Mouse (Mus musculus): ENCODE data around the gene Ier2. TPM values are rescaled to one million over a fixed set of nuclear protein-coding genes. Genes with fewer than 3 reads are reported as not detected.

Ier2 gene
- polyA plus RNA-seq, 1 experiment, result not detected

DNA sequence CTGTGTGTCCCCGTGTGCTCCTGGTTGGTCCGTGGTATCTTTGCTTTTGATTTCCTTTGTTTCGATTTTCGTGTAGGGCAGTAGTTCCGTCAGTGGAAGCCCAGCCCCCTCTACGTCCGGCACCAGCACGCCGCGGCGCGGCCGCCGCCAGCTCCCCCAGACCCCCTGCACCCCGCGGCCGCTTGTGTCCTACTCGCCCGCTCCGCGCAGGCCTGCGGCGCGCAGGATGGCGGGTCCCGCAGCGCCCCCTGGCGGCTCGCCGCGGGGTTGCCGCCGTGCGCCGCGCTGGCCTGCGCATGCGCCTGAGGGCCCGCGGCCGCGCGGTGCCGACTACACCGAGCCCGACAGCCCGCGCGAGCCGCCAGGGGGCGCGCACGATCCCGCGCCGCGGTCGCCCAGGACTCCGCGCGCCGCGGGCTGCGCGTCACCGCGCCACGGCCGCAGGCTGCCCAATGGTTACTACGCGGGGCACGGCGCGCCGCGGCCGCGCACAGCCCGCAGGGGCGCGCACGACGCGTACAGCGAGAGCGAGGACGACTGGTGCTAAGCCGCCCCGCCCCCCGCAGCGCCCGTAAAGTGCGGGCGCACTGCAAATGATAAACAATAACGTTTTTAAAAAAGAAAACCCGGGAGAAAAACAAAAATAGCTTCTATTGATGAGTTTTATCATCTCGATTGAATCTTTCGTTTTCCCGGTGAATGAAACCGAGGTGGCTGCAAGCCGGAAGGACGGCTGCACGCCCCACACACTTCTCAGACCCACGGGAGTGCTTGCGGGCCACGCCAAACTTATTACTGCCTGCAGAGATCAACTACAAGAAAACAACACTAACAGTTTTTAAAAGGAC is 23.3 kb downstream of the Ier2 start:
- TF ChIP-seq CTCF (IDR thresholded peaks at IDR 0.05; ENCODE audit: insufficient read depth, low read depth, low read length) (peak; percentile 80), POLR2A (IDR thresholded peaks at IDR 0.05; ENCODE audit: insufficient read depth, low read depth, low read length) (peak; percentile 74)
- whole genome bisulfite sequencing, result 4% methylated on average over 106 of the region's 106 CpGs
- Histone ChIP-seq H3K27ac (ENCODE audit: insufficient read depth, low read depth, low read length) (0 out of 2 replicates have a peak overlapping the region, but pooled peaks have one; percentile 11), H3K4me3 (ENCODE audit: insufficient read depth, low read depth, low read length) (peak overlapping the region; percentile 57), H3K4me1 (ENCODE audit: control insufficient read depth, insufficient read depth, low read length) (peaks cover 5% of the 10 kb centered on the region)

DNA sequence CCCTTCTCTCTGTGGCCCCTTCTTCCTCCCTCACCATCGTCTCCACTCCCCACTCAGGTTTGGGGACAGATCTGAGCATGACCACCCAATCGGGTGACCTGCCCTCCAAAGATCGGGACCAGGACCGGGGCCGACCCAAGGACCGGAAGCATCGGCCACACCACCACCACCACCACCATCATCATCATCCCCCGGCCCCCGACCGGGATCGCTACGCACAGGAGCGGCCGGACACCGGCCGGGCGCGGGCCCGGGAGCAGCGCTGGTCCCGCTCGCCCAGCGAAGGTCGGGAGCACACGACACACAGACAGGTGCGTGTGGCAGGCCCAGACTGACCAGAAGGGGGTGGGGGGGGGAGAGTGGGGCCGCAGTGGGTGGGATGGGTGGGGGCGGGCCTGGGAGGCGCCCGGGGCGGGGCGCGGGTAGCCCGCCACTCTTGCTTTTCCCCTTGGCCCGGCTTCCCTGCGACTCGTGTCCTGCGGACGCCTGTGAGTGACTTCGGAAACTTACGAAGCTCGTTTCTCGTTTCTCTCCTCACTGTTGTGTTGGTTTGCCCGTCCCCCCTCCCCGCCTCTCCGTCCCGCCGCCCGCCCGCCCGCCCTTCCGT is 24.0 kb downstream of the Ier2 start:
- WGBS, result 1% methylated on average over 46 of the region's 52 CpGs
- peak overlapping the region; percentile 57 for H3K4me3 ChIP-seq (ENCODE audit: insufficient read depth, low read depth, low read length)
- H3K4me1 ChIP-seq (ENCODE audit: control insufficient read depth, insufficient read depth, low read length), result peaks cover 5% of the 10 kb centered on the region
- TF ChIP-seq CTCF (IDR thresholded peaks at IDR 0.05; ENCODE audit: insufficient read depth, low read depth, low read length), result no peak
- no peak for TF ChIP-seq POLR2A (IDR thresholded peaks at IDR 0.05; ENCODE audit: insufficient read depth, low read depth, low read length)
- 0 out of 2 replicates have a peak overlapping the region, but pooled peaks have one; percentile 11 for H3K27ac ChIP-seq (ENCODE audit: insufficient read depth, low read depth, low read length)

DNA sequence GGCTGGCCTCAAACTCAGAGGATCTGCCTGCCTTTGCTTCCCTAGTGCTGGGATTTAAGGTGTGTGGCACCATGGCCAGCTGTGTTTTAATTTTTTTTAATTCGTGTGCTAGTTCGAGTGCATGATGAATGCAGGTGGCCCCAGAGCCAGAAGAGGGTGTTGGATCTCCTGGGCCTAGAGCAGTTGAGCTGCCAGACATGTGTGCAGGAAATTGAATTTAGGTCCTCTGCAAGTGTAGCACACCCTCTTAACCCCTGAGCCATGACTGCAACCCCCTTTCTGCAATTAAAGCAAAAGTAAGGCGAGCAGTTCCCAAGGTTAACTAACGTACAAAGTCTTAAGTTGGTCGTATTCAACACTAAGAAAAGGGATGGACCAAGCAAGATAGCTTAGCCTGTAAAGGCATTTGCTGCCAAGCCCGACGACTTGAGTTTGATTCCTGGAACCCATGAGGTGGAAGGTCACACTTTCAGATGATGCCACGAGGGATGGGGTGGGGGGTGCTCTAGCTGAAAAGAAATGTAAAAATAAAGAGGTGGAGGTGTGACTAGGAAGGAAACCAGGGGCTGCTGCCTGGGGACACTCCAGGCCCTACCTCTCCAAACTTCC is 24.6 kb downstream of the Ier2 start:
- no peak overlapping the region for H3K4me3 ChIP-seq (ENCODE audit: insufficient read depth, low read depth, low read length)
- 55% methylated on average over 8 of the region's 8 CpGs for WGBS
- H3K4me1 ChIP-seq (ENCODE audit: control insufficient read depth, insufficient read depth, low read length), result peaks cover 5% of the 10 kb centered on the region
- H3K27ac ChIP-seq (ENCODE audit: insufficient read depth, low read depth, low read length), result no peak overlapping the region
- TF ChIP-seq POLR2A (IDR thresholded peaks at IDR 0.05; ENCODE audit: insufficient read depth, low read depth, low read length), result no peak

DNA sequence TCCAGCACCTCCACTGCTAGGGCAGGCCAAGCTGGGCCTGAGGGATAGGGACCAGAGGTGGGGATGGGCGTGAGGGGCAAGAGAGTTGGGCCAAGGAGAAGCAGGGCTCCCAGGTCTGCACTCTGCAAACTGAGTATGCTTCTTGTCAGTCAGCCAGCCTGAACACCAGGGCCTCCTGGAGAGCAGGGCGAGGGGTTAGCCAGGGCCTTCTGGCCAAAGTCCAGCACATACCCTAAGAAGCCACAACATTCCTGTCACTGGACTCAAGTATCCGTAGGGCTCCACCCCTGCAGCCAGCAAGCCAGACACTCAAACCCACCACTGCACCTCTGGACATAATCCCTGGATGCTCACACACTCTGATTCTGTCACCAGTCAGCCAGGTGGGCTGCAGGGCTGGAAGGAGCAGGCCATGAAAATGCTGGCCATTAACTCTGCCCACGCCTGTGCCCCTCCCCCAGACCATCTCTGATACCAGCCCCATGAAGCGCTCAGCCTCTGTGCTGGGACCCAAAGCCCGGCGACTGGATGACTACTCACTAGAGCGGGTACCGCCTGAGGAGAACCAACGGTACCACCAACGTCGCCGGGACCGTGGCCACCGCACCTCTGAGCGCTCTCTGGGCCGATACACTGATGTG is 26.5 kb downstream of the Ier2 start:
- Histone ChIP-seq H3K4me1 (ENCODE audit: control insufficient read depth, insufficient read depth, low read length) (peaks cover 5% of the 10 kb centered on the region), H3K4me3 (ENCODE audit: insufficient read depth, low read depth, low read length) (no peak overlapping the region), H3K27ac (ENCODE audit: insufficient read depth, low read depth, low read length) (no peak overlapping the region)
- 89% methylated on average over 17 of the region's 17 CpGs for WGBS
- TF ChIP-seq POLR2A (IDR thresholded peaks at IDR 0.05; ENCODE audit: insufficient read depth, low read depth, low read length), result no peak

DNA sequence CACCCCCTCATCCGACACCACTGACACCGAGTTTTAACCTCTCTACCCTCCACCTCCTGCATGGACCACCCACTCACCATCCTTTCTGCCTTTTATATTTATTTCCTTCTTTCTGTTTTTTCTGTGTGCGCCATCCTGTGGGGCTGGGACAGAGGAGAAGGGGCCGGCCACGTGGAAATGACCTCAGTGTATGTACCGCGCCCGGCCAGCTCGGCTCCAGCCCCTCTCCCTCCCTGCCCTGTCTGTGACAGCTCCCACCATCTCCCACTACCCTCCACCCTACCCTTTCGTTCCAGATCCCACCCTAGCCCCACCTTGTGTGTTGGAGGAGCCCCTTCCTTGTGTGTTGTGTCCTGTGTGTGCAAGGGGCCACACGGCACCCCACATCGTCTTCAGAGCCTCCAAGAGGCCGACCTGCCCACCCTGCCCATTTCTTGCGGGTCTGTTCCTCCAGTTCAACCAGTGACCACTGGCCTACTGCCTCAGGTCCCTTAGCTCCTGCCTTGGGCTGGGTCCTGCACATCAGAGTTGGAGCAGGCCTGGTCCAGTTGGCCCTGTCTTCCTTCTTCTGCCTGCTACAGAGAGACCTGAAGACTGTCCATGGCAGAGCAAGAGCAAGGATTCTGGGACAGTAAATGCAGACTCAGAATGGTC is 27.1 kb downstream of the Ier2 start:
- Histone ChIP-seq H3K4me1 (ENCODE audit: control insufficient read depth, insufficient read depth, low read length) (peaks cover 5% of the 10 kb centered on the region), H3K27ac (ENCODE audit: insufficient read depth, low read depth, low read length) (no peak overlapping the region), H3K4me3 (ENCODE audit: insufficient read depth, low read depth, low read length) (no peak overlapping the region)
- no peak for TF ChIP-seq POLR2A (IDR thresholded peaks at IDR 0.05; ENCODE audit: insufficient read depth, low read depth, low read length)
- 74% methylated on average over 14 of the region's 14 CpGs for WGBS

DNA sequence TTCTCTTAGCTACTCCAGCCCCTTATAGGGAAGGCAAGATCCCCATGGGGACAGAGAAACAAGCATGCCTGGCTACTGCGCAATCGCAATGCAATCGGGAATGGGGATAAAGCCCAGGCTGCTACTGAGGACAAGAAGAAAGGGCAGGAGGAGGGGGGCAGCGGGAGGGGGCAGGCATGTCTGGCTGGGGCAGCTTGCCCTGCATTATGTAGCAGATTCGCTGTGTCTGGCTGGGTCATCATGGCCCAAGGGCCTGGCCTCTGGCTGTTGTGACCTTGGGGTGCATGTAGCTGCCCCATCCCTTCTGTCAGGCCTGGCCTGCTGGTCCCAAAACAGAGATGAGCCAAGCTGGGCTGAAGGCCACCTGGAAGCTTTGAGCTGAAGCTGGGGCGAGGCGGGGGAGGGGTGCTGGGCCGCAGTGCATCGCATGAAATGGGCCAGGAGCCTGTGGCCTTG is 27.8 kb downstream of the Ier2 start:
- TF ChIP-seq POLR2A (IDR thresholded peaks at IDR 0.05; ENCODE audit: insufficient read depth, low read depth, low read length), result no peak
- TF ChIP-seq CTCF (IDR thresholded peaks at IDR 0.05; ENCODE audit: insufficient read depth, low read depth, low read length), result no peak
- Histone ChIP-seq H3K27ac (ENCODE audit: insufficient read depth, low read depth, low read length) (no peak overlapping the region), H3K4me3 (ENCODE audit: insufficient read depth, low read depth, low read length) (no peak overlapping the region), H3K4me1 (ENCODE audit: control insufficient read depth, insufficient read depth, low read length) (peaks cover 5% of the 10 kb centered on the region)
- WGBS, result 57% methylated on average over 9 of the region's 9 CpGs

DNA sequence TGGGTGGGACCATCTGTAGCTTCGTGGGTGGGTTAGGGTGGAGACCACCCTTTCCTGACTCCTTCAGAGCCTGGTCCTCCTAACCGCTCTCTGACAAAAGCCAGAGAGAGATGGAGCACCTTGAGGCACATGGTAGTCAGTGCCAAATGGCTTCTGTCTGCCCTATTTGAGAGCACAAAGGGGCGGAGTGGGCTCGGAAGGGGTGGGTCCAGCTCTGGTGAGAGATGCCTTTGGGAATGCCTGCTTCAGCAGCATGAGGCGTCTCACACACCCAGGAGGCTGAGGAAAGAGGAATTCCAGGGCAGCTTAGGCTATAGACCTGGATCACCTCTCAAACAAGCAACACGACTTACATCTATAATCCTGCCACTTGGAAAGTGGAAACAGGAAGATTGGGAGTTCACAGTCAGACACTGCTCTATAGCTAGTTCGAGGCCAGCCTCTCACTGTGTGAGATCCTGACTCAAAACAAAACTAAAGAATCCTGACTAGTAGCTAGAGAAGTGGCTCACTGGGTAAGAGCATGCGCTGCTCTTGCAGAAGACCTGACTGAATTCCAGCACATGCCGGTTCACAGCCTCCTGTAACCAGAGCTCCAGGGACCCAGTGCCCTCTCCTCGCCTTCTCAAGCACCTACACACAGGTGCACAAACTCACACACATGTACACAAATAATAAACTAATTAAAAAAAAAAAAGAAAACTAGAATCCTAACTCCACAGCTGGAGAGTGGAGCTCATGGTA is 28.6 kb downstream of the Ier2 start:
- WGBS, result 59% methylated on average over 10 of the region's 10 CpGs

DNA sequence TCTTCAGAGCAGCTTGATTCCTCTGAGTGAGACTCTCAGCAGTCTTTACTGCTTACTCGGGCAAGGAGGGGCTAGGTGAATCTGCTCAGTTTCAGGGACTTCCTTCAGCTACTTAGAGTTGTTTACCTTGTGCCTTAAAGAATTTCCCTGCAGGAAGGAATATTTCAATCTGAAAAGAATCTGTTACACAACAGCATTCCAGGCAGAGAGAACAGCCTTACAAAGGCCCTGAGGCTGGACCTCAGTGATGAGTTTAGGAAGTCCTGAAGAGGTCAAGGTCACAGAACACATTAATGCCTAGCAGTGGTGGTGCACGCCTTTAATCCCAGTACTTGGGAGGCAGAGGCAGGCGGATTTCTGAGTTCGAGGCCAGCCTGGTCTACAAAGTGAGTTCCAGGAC is 30.8 kb downstream of the Ier2 start:
- TF ChIP-seq POLR2A (IDR thresholded peaks at IDR 0.05; ENCODE audit: insufficient read depth, low read depth, low read length) (no peak), CTCF (IDR thresholded peaks at IDR 0.05; ENCODE audit: insufficient read depth, low read depth, low read length) (no peak)
- Histone ChIP-seq H3K4me1 (ENCODE audit: control insufficient read depth, insufficient read depth, low read length) (no peaks in the 10 kb centered on the region), H3K27ac (ENCODE audit: insufficient read depth, low read depth, low read length) (no peak overlapping the region), H3K4me3 (ENCODE audit: insufficient read depth, low read depth, low read length) (no peak overlapping the region)
- 95% methylated on average over 4 of the region's 4 CpGs for WGBS

More for the DNA sequence above, 28.6 kb downstream of the Ier2 start:
- H3K4me3 ChIP-seq (ENCODE audit: insufficient read depth, low read depth, low read length), result no peak overlapping the region
- H3K4me1 ChIP-seq (ENCODE audit: control insufficient read depth, insufficient read depth, low read length), result peaks cover 5% of the 10 kb centered on the region
- TF ChIP-seq POLR2A (IDR thresholded peaks at IDR 0.05; ENCODE audit: insufficient read depth, low read depth, low read length), result no peak
- no peak for TF ChIP-seq CTCF (IDR thresholded peaks at IDR 0.05; ENCODE audit: insufficient read depth, low read depth, low read length)
- no peak overlapping the region for H3K27ac ChIP-seq (ENCODE audit: insufficient read depth, low read depth, low read length)
